Mouse (Mus musculus): ENCODE measurements around the gene Prdx5. TPM values are rescaled to one million over a fixed set of nuclear protein-coding genes. Genes with fewer than 3 reads are reported as not detected.

The Prdx5 gene
- 245 and 260 TPM in 2 replicates for polyA plus RNA-seq (2015; fragmentation: Nextera tagmentation; extraction: Ambion mirVana)

DNA sequence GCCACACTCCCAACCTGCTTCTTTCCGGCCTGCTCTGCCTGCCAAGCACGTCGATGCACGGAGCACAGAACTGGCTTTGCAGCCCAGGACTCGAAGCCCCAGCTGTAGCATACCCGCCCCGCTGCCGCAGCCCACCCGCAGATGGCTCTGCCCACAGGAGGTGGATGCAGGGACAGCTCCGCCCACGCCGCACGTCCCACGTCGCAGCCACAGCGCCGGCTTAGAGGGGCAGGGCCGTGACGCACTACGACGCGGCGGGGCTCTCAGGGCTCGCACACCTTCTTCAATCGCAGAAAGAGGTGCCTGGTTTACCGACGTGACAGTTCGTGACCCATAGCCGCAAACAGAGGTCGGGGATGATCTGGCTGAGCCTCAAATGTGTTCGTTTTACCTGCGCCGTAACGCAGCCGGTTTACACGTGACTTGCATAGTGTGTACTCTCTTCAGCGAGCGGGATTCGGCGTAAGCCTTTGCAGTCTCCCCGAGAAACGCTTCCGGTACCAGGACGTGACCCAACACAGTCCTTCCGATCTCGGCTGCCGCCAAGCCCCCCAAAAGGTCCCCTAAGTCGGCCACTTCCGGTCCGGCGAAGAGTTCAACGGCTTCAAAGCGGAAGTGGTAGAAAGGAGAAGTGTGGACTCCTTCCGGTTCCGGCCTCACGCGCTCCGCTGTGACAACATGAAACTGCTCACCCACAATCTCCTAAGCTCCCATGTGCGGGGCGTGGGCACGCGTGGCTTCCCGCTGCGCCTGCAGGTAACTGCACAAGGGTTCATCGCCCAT, at the start of gene Prdx5, which contains the start of gene Trmt112:
Gene Prdx5 (minus strand): TSS at position 600 of the 783 bp plus-strand sequence.
Gene Trmt112 (plus strand): TSS at position 192 of the 783 bp plus-strand sequence.
- peak within 1 kb of the TSS; percentile 56 for H3K4me3 ChIP-seq
- H3K4me1 ChIP-seq: peaks cover 26% of the 10 kb centered on the region
- peak; percentile 92 for ATAC-seq (ENCODE audit: borderline replicate concordance, extremely low read depth, low FRiP score, low TSS enrichment)
- H3K9me3 ChIP-seq: no peaks in the 10 kb centered on the region
- H3K4me2 ChIP-seq: peak within 1 kb of the TSS; percentile 71
- H3K27me3 ChIP-seq: no peaks in the 10 kb centered on the region
- peak within 1 kb of the TSS; percentile 97 for H3K27ac ChIP-seq
- H3K36me3 ChIP-seq: peaks cover 42% of the 10 kb centered on the region
- under 1% methylated on average over 65 of the region's 65 CpGs for WGBS
- peak within 1 kb of the TSS; percentile 60 for H3K9ac ChIP-seq

- WGBS: 88% methylated on average over 10 of the region's 10 CpGs
- H3K27ac ChIP-seq: no peak overlapping the region
- H3K9me3 ChIP-seq: no peaks in the 10 kb centered on the region
- H3K4me3 ChIP-seq: no peak overlapping the region
- H3K36me3 ChIP-seq: peaks cover 65% of the 10 kb centered on the region
- no peak for ATAC-seq (ENCODE audit: borderline replicate concordance, extremely low read depth, low FRiP score, low TSS enrichment)
- H3K9ac ChIP-seq: no peak overlapping the region
- peaks cover 23% of the 10 kb centered on the region for H3K4me1 ChIP-seq
- no peaks in the 10 kb centered on the region for H3K27me3 ChIP-seq
- H3K4me2 ChIP-seq: no peak overlapping the region
Observed at GRCm38 (mm10) chr19:6956461-6956860, 46.6 kb upstream of the Prdx5 start.

DNA sequence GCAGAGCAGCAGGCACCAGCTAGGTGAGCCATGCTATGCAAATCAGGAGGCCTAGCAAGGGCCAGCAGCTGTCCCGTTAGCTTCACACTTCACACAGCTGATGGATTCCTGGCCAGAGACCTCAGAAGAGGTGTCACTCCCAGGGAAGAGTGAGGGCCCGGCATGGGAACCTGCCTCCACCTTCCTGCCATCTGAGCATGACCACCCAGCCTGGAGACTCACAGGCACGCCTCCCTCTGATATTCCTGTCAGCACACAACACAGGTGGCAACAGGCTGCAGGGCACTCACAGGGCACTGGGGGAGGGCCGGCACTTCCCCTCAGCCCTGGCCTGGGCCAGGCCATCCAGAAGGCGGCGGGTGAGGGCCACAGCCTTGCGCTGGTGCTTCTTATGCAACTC, 45.5 kb upstream of the Prdx5 start:
- no peak overlapping the region for H3K4me2 ChIP-seq
- WGBS: 77% methylated on average over 7 of the region's 7 CpGs
- no peaks in the 10 kb centered on the region for H3K9me3 ChIP-seq
- H3K36me3 ChIP-seq: peaks cover 61% of the 10 kb centered on the region
- H3K9ac ChIP-seq: no peak overlapping the region
- no peak overlapping the region for H3K4me3 ChIP-seq
- peaks cover 23% of the 10 kb centered on the region for H3K4me1 ChIP-seq
- ATAC-seq (ENCODE audit: borderline replicate concordance, extremely low read depth, low FRiP score, low TSS enrichment): no peak
- H3K27ac ChIP-seq: no peak overlapping the region
- H3K27me3 ChIP-seq: no peaks in the 10 kb centered on the region

DNA sequence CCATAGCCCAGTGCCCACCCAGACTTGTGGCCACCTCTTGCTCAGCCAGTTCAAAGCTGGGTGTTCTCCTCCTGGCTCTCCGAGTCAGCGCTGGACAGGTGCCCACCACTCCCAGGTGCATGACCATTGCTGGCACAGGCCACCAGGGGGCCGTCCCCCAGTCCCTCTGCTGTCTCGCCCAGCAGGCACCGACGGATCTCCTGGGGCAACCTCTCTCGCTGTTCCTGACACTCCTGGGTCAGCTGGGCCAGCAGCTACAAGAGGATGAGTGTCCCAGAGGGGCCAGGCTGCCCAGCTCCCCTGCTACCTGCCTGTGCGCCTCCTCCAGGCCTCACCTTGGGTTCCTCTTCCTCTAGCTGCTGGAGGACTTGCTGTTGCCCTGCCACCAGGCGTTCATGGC, 44.1 kb upstream of the Prdx5 start:
- WGBS: 49% methylated on average over 9 of the region's 9 CpGs
- Histone ChIP-seq H3K4me3 (no peak overlapping the region), H3K9me3 (no peaks in the 10 kb centered on the region), H3K4me2 (no peak overlapping the region), H3K4me1 (peaks cover 30% of the 10 kb centered on the region), H3K9ac (no peak overlapping the region), H3K27ac (no peak overlapping the region), H3K27me3 (no peaks in the 10 kb centered on the region), H3K36me3 (peaks cover 48% of the 10 kb centered on the region)
- no peak for ATAC-seq (ENCODE audit: borderline replicate concordance, extremely low read depth, low FRiP score, low TSS enrichment)

GRCm38 (mm10) chr19:6952712-6953037, 42.8 kb upstream of the Prdx5 start:
- peak overlapping the region; percentile 98 for H3K27ac ChIP-seq
- H3K4me1 ChIP-seq: peaks cover 30% of the 10 kb centered on the region
- H3K9me3 ChIP-seq: no peaks in the 10 kb centered on the region
- 2% methylated on average over 3 of the region's 3 CpGs for WGBS
- peak overlapping the region; percentile 79 for H3K4me2 ChIP-seq
- peak overlapping the region; percentile 65 for H3K4me3 ChIP-seq
- H3K9ac ChIP-seq: peak overlapping the region; percentile 68; the same call in 1 of the 2 replicates
- 0 out of 2 replicates have a peak, but pooled peaks have one; percentile 2 for ATAC-seq (ENCODE audit: borderline replicate concordance, extremely low read depth, low FRiP score, low TSS enrichment)
- no peaks in the 10 kb centered on the region for H3K27me3 ChIP-seq
- H3K36me3 ChIP-seq: peaks cover 35% of the 10 kb centered on the region

GRCm38 (mm10) chr19:6951994-6952711, 42.2 kb upstream of the Prdx5 start:
- peak overlapping the region; percentile 98 for H3K27ac ChIP-seq
- peak; percentile 64 for ATAC-seq (ENCODE audit: borderline replicate concordance, extremely low read depth, low FRiP score, low TSS enrichment)
- WGBS: 2% methylated on average over 31 of the region's 31 CpGs
- peaks cover 30% of the 10 kb centered on the region for H3K36me3 ChIP-seq
- no peaks in the 10 kb centered on the region for H3K27me3 ChIP-seq
- peak overlapping the region; percentile 79 for H3K4me2 ChIP-seq
- peaks cover 30% of the 10 kb centered on the region for H3K4me1 ChIP-seq
- H3K9me3 ChIP-seq: no peaks in the 10 kb centered on the region
- H3K4me3 ChIP-seq: peak overlapping the region; percentile 65
- H3K9ac ChIP-seq: peak overlapping the region; percentile 68

- peaks cover 30% of the 10 kb centered on the region for H3K4me1 ChIP-seq
- WGBS: 0% methylated on average over 35 of the region's 35 CpGs
Observed at GRCm38 (mm10) chr19:6951381-6951968, 41.6 kb upstream of the Prdx5 start.

GRCm38 (mm10) chr19:6950613-6951153, 40.8 kb upstream of the Prdx5 start:
- Histone ChIP-seq H3K4me1 (peaks cover 30% of the 10 kb centered on the region), H3K27ac (peak overlapping the region; percentile 98), H3K4me2 (peak overlapping the region; percentile 79), H3K27me3 (no peaks in the 10 kb centered on the region), H3K9ac (peak overlapping the region; percentile 68), H3K36me3 (peaks cover 22% of the 10 kb centered on the region), H3K9me3 (no peaks in the 10 kb centered on the region), H3K4me3 (peak overlapping the region; percentile 65)
- under 1% methylated on average over 28 of the region's 28 CpGs for WGBS
- peak; percentile 31; the same call in 1 of the 2 replicates for ATAC-seq (ENCODE audit: borderline replicate concordance, extremely low read depth, low FRiP score, low TSS enrichment)

More at GRCm38 (mm10) chr19:6951381-6951968, 41.6 kb upstream of the Prdx5 start:
- peak; percentile 76 for ATAC-seq (ENCODE audit: borderline replicate concordance, extremely low read depth, low FRiP score, low TSS enrichment)
- Histone ChIP-seq H3K4me3 (peak overlapping the region; percentile 65), H3K9ac (peak overlapping the region; percentile 68), H3K36me3 (peaks cover 26% of the 10 kb centered on the region), H3K27ac (peak overlapping the region; percentile 98), H3K27me3 (no peaks in the 10 kb centered on the region), H3K9me3 (no peaks in the 10 kb centered on the region), H3K4me2 (peak overlapping the region; percentile 79)

DNA sequence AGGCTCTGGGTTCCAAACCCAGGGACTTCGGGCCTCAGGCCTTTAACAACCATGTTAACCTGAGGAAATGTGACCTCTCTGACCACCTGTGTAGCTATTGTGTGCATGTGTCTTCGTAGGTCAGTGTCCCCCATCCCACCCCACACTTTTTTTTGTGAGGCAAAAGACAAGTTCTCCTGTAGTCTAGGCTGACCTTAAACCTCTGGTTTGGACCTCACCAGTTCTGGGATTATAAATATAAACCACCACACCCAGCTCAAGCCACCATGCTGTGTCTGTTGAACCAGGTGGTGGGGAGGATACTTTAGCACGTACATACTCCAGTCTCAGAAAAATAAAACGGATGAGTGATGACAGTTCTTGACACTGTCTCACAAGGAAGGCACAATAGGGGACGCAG, 40.0 kb upstream of the Prdx5 start:
- WGBS: 51% methylated on average over 5 of the region's 5 CpGs

DNA sequence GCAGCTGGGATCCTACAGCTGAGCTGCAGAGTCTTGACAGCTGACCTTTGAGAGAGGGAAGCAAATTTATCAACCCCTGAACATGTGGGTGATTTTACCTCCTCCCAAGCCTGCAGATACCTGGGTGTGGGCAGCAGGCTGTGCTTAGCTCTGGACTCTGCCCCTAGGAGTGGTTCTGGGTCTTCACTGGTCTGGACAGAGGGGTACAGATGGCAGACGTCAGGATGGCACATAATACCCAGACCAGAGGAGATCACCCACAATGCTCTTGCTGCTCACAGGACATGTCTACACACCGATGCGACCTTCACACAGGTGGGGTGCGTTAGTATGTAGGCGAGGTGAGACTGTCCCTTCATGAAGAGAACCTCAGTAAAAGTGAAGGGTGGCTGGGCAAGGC, 39.6 kb upstream of the Prdx5 start:
- ATAC-seq (ENCODE audit: borderline replicate concordance, extremely low read depth, low FRiP score, low TSS enrichment): no peak
- Histone ChIP-seq H3K4me2 (no peak overlapping the region), H3K4me3 (peak overlapping the region; percentile 65; the same call in 1 of the 2 replicates), H3K9ac (no peak overlapping the region; the same call in 1 of the 2 replicates), H3K36me3 (peaks cover 11% of the 10 kb centered on the region), H3K4me1 (peaks cover 30% of the 10 kb centered on the region), H3K27me3 (no peaks in the 10 kb centered on the region), H3K27ac (no peak overlapping the region), H3K9me3 (no peaks in the 10 kb centered on the region)
- 84% methylated on average over 5 of the region's 5 CpGs for WGBS

More for the DNA sequence above, 40.0 kb upstream of the Prdx5 start:
- ATAC-seq (ENCODE audit: borderline replicate concordance, extremely low read depth, low FRiP score, low TSS enrichment): no peak
- Histone ChIP-seq H3K27ac (no peak overlapping the region), H3K9ac (peak overlapping the region; percentile 68), H3K4me2 (peak overlapping the region; percentile 79), H3K9me3 (no peaks in the 10 kb centered on the region), H3K4me1 (peaks cover 30% of the 10 kb centered on the region), H3K4me3 (peak overlapping the region; percentile 65), H3K27me3 (no peaks in the 10 kb centered on the region), H3K36me3 (peaks cover 15% of the 10 kb centered on the region)

- H3K4me1 ChIP-seq: peaks cover 26% of the 10 kb centered on the region
- ATAC-seq (ENCODE audit: borderline replicate concordance, extremely low read depth, low FRiP score, low TSS enrichment): no peak
- no peaks in the 10 kb centered on the region for H3K9me3 ChIP-seq
- no peak overlapping the region for H3K27ac ChIP-seq
- WGBS: 76% methylated on average over 4 of the region's 4 CpGs
- H3K4me2 ChIP-seq: no peak overlapping the region
- H3K27me3 ChIP-seq: no peaks in the 10 kb centered on the region
- no peak overlapping the region for H3K4me3 ChIP-seq
- H3K36me3 ChIP-seq: peaks cover 3% of the 10 kb centered on the region; the same call in 1 of the 2 replicates
- no peak overlapping the region for H3K9ac ChIP-seq
Observed at GRCm38 (mm10) chr19:6948186-6948585, 38.3 kb upstream of the Prdx5 start.

All from lung, embryonic 15.5 days (tissue).